Mouse (Mus musculus) mature B cell (primary cell): ENCODE data around the gene Epb42.
"Not testable (repeated sequence)": the region's sequence is repeated elsewhere in the genome, so short reads cannot be mapped to it uniquely, and the experiment has no call there.

Experiments
- in situ Hi-C: fragments of 300-500 bp; cut with MboI; formaldehyde crosslinking; loops from 2 replicates; pipeline ENCODE4 v1.14.3; 2019

Epb42 gene

DNA sequence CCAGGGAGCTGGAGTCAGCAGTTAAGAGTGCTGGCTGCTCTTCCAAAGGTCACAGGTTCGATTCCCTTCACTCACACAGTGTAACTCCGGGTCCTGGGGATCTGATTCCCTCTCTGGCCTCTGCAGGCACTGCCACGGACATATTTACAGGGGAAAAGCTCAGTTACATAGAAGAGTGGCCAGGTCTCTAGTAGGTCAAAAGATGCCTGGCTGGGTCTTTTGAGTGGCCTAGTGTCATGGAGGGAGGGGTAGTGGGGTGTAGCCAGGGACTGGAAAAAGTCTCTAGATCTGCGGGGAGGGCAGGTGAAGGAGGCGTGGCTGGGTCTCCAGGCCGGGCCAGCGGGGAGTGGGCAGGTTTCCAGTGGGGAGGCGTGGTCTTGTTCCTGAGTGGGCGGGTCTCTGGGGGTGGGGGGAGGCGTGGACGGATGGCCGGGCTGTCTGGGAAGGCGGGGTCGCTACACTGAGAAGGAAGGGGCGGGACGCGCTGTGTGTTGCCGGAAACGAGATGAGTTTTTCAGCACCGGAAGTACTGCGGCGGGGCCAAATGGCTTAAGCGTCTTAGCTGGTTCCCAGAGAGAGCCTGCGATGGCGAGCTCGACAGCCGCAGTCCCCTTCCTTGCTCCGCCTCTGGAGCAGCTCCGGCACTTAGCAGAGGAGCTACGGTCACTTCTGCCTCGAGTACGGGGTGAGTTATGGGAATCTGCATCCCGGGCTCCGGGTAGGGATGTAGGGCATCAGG is 28.8 kb downstream of the Epb42 start, which contains the start of gene Ccndbp1:
Gene Ccndbp1 (plus strand): TSS at position 479 of the 739 bp plus-strand sequence.
- in situ Hi-C loops = no loop called here

DNA sequence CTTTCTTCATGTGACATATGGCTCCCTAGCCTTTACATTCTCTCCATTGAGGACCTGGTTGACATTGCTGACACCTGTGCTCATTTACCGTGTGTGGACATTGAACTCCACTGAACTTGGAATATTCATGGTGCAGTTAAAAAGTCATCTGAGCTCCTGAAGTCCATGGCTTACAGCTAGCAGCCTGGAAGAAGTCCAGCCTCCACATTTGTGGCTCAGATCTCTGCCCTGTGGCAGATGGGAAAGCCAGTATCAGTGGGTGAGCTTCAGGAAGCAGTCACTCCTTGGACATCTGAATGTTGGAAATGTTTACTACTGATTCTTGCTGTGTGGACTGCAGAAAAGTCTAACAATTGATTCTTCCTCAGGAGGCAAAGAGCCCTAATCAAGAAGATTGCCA is 29.9 kb downstream of the Epb42 start:
- in situ Hi-C loops = no loop called here

DNA sequence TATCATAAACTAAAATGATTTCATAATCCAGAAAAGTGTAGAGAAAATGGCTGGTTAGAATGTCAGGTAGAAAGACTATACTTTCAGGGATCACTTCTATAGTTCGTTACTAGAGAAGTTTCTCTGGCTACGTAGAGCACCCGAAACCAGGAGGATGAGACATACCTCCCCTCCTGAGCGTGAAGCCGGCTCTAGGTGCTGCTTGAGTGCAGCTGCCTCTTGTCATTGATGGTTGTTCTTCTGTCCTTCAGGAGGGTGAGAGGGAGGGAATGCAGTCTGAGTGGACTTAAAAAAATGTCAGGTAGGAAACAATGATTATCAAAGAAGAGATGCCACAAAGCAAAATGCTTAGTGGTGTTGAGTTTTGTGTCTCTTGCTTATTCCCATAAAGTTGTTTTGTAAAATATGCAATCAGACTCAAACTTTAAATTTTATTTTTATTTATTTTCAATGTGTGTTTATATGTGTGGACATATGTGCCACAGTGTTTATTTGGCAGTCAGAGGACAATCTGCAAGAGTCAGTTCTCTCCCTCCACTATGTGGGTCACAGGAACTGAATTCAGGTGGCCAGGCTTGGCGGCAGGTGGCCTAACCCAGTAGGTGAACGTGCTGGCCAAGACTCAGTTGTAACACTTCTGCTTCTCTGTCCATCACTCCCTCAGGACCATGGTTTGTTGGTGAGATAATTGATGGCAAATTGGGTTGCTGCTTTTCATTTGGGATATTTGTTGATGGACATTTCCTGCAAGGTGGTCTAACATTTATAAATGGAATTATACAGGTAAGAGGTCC is 32.7 kb downstream of the Epb42 start:
- in situ Hi-C loops = no loop called here

DNA sequence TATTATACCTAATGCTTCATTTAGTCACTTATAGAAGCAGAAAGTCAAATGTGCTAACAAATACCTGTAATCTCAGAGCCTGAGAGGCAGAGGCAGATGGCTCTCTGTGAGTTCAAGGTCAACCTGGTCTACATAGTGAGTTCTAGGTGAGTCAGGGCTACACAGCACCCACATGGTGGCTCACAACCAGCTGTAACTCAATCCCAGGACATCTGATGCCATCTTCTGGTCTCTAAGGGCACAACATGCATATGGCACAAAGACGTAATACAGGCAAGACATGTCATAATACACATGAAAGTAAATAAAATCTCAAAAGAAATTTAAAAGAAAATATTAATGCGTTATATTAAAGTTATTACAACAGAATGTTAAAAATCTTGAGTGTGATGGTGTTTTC is 33.3 kb downstream of the Epb42 start:
- in situ Hi-C loops = no loop called here

DNA sequence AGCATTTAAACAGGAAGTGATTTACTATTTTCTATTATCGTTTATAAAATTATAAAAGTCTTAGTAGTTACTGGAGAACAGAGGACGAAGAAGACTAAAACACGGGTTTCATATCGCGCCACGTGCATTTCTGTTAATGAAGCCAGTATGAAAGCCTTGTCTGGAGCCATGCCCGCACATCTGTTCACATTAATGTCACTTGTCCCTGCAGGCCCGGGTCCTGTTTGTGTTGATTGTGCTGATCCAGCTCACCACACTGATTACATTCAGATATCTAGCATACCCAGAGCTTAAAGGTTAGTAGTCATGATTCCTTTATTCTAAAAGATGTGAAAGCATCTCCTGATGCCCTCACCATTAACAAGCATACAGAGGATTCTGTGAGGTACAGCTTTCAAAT is 38.0 kb downstream of the Epb42 start:
- in situ Hi-C loops = no loop called here

DNA sequence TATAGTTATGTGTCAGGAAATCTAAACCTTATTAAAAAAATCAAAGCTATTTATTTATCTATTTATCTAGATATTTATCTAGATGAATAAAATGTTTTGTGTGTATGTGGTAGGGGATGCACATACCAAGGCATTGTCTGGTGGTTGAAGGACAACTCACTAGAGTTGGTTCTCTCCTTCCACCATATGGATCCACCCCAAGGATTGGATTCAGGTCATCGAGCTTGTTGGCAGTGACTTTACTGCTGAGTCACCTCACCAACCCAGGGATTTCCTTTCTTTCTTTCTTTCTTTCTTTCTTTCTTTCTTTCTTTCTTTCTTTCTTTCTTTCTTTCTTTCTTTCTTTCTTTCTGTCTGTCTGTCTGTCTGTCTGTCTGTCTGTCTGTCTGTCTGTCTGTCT is 40.3 kb downstream of the Epb42 start:
- in situ Hi-C loops = not testable (repeated sequence)

DNA sequence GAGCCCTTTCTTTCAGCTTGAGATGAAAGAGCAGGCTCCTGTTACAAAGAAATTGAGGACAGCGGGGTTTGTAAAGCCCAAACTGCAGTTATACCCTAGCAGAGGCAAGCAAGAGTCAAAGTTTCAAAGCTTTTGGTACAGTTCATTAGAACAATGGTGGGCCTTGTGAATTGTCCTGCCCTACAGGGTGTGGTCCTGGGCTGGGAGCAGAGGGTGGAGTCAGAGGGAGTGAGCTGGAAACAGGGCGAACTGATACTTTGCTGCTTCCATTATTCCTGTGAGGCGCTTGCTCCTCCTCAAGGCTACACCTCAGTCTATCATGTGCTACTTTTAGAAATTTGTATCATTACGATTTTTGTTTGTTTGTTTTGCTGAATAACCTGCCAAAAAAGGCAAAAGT is 45.7 kb downstream of the Epb42 start:
- in situ Hi-C loops = no loop called here

DNA sequence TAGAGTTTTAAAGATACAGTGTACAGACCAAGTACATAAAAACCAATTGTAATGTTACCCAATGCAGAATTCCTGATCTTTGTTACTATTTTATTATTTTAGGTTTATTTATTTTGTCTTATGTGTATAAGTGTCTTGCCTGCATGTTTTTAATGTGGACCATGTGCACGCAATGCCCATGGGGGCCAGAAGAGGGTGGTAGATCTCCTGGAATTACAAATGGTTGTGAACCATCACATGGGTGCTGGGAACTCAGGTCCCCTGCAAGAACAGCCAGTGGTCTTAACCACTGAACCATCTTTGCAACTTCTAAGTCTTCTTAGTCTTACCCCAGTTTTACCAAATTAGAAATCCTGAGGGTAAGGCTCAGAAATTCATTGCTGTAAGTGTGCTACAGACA is 51.6 kb downstream of the Epb42 start:
- in situ Hi-C loops = no loop called here

DNA sequence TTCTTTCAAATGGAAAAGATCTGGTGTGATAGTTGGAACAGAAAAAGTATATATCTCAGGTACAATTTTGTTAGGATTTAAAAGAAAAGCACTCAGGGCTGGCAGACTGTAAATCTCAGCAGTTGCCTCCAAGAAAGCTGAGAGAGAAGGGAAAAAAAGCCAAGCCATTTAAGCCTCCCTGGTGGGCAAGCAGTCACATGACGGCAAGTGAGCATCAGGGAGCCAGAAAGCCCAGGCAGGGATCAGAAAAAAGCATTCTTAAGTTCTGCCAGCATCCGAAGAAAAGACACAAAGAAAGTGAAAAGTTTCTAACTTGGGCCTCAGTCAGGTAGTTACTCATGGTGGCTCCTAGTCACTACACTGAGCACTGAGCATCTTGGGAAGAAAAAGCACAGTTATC is 53.3 kb downstream of the Epb42 start:
- in situ Hi-C loops = no loop called here

DNA sequence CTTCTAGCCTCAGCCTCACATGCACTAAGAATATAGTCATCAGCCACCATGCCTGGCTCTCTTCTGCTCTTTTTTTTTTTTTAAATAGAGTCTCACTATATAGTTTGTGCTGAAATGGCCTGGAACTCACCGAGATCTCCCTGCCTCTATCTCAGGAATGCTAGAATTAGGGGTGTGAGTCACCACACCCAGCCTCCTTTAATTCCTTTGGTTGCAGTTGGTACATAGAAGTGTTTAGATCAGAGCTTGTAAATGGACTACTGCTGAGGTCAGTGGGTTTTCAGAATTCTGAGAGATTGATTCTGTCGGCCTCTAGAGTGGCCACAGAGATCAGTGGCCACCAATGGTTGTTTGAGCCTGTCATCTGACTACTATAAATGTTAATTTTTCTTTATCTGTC is 56.0 kb downstream of the Epb42 start:
- in situ Hi-C loops = no loop called here

DNA sequence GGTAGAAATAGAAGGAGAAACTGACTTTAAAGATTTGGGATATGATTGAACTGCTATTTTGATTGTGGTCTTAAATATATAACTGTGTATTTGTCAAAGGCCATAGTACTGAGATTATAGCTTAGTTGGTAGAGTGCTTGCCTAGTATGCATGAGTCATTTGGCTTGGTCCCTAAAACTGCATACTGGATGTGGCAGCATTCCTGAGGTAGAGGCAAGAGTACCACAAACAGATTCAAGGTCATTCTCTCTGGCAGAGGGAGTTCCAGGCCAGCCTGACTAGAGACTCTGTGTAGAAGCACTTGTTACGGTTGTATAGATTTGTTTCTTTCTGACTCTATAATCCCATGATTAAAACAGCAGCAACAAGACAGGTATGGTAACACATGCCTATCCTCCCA is 57.1 kb downstream of the Epb42 start:
- in situ Hi-C loops = no loop called here

DNA sequence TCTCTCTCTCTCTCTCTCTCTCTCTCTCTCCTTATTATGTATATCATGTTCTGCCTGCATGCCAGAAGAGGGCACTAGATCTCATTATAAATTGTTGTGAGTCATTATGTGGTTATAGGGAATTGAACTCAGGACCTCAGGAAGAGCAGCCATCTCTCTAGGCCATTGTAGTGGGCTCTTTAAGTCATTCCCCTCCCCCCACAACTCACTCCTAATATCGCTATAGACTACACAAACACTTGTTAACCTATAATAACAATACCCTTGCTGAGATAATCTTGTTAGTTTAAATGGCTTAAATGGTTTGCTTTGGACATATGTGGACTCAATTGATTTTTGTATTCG is 58.2 kb downstream of the Epb42 start:
- in situ Hi-C loops = no loop called here

DNA sequence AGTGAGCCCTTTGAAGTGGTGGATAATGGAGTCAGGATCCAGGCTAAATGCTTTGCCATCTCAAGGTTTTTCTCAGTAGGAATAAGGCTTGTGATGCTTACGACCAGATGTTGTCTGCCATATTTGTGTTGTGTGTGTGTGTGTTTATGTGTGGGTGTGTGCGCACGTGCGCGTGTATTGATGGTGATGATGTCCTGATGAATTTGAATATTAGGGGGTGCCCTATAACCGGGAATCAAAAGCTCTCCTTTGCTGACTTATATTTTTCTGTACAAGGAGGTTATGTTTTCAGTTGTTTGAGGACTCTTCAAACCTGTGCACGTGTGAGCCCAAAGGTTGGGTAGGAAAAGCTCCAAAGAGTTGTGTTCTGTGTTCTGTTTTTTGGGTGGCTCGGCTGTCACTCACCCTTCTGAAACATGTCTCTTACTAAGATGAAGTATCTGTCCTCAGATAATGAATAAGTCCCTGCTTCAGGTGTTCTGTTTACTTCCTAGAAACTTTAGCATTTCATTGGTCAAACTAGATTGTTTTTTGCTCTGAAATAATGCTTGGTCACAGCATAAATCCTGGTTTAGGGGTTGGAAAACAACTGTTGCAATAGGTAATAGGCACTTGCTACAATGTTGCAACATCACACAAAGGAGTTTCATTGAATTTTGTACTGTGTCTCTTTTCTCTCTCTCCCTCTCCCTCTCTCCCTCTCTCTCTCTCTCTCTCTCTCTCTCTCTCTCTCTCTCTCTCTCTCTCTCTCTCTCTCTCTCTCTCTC is 58.8 kb downstream of the Epb42 start:
- in situ Hi-C loops = no loop called here

DNA sequence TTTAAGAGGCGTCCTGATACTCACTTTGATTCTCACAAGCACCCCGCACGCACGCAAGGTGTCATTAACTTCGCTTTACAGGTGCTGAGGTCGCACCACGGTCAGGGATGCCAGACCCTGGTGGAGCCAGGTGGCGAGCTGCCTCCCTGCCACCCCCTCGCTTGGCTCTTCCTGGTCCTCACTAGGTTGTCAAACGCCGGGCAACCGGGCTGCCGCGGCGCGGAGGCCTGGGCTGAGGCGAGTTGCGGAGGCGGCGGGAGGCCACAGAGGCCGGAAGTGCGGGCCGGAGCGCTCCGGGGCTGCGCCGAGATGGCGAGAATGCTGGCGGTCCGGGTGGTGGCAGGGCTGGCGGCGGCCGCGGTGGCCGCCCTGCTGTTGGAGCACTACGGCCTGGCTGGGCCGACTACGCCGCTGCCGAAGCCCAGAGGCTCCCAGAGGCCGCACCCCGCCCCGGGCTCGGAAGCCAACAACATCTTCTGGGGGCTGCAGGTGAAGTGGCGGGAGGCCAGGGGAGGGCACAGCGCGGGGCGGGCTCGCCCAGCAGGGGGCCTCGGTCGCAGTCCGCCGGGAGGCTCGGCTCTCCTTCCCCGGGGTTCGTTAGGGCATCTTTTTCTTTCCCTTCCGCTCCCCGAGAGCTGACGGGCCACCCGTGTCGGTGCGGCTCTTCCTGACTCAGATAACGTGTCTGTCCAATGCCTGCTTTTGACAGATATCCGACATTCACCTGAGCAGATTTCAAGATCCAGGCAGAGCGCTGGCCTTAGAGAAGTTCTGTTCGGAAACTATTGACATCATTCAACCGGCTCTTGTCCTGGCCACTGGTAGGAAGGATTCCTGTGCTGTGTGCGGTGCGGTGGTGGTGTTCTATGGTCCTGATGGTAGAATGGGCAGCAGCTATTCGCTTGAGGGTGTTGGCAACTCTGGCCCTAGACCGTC is 59.6 kb downstream of the Epb42 start, which contains the start of gene Tmem62:
Gene Tmem62 (plus strand): TSS at position 28 of the 936 bp plus-strand sequence.
- in situ Hi-C loops = no loop called here

DNA sequence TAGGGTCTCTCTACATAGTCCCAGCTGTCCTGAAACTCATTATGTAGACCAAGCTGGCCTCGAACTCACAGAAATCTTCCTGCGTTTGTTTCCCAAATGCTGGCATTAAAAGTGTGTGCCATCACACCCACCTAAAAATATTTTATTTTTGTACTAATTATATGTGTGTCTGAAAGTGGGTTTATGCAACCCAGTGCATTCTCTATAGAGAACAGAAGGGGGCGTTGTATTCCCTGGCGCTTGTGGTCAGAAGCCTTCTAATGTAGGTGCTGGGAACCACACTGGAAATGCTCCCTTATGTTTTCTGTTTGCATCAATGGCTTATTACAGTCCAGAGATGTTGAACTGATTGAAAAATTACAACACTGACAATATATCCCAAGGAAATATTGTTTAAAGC is 60.6 kb downstream of the Epb42 start:
- in situ Hi-C loops = no loop called here

DNA sequence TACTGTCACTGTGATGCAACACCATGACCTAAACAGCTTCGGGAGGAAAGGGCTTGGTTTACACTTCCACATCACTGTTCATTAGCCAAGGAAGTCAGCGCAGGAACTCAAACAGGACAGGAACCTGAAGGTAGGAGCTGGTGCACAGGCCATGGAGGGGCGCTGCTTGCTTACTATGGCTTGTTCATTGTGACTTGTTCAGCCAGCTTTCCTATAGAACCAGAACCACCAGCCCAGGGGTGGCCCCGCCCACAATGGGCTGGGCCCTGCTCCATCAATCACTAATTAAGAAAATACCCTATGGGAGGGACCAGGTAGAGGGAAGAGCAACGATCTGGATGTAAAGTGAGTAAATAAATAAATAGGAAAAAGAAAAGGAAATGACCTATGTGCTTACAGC is 63.9 kb downstream of the Epb42 start:
- in situ Hi-C loops = no loop called here

DNA sequence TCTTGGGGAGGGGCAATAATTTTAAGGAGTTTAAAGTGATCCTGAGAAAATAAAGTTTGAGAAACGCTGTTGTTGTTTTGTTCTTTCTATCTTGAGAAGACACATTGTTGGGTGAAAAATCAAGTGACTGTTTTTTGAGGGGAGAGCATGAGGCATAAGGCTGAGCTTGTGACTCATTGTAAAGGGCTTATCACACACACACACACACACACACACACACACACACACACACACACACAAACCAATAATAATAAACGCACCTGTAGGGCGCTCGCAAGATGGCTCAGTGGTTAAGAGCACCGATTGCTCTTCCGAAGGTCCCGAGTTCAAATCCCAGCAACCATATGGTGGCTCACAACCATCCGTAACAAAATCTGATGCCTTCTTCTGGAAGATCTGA is 64.6 kb downstream of the Epb42 start:
- in situ Hi-C loops = not testable (repeated sequence)

DNA sequence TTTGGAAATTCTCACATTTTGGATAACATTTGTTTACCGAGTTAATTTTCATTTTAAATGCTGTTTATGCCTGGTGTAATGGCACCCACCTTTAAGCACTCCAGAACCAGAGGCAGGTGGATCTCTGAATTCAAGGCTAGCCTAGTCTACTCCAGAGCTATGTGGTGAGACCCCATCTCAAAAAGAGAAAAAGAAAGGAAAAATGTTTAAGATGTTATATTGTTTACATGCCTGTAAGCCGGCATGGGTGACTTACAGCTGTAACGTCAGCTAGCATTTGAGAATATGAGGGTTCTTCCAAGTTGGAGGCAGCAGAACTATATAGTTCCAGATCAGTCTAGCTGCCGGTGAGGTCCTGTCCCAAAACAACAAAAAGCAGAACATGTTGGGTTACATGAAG is 65.1 kb downstream of the Epb42 start:
- in situ Hi-C loops = no loop called here

DNA sequence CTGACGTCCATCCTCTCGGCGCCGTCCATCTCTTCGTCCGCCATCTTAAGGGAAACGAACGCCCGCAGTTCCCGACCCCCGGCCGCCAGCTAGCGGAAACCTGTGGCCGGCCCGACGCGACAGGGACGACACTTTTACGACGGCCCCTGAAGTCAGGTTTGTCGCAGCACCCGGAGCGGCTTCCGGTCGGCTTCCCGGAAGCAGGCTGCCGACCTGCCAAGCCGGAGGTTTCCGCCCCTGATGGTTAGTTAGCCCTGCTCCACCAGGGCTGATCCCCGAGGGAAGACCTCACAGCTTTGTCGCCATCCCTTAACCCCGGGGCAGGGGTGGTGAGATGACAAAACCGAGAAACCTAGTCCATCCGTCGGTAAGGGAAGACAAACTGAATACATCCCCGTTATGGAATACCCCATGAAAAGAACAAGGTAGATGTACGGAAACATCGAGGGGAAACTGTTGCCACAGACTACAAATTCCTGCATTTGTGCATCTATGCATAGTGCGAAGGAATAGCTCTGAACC is 66.3 kb downstream of the Epb42 start, which contains the start of gene Ubr1:
Gene Ubr1 (minus strand): TSS at position 157 of the 522 bp plus-strand sequence.
- in situ Hi-C loops = no loop called here

DNA sequence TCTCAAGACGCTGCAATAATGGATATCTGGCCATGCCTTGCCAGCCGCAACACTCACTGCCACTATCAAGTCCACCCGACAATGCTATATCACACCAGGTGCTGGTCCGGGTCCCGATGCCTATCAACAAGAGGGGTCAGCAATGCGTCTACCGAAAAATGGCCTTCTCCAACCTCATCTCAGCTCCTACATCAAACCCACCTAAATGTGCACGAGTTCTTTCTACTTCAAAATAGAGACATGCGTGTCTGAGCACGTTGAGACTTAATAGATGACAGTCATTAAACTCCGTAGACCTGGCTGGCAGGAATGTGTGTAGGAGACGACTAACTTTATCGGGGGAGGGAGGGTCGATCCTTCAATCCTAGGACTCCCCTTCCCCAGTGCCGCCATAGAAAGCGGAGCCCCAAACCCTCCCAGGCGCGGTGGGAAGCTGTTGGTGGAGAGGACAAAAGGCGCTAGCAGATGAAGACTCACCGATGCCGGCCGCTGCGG is 66.8 kb downstream of the Epb42 start:
- in situ Hi-C loops = no loop called here
